Mouse (Mus musculus): ENCODE results near the gene Sun2. TPM values are rescaled to one million over a fixed set of nuclear protein-coding genes. Genes with fewer than 3 reads are reported as not detected.

Gene Sun2
- polyA plus RNA-seq, 1 experiment, result 101 TPM

DNA sequence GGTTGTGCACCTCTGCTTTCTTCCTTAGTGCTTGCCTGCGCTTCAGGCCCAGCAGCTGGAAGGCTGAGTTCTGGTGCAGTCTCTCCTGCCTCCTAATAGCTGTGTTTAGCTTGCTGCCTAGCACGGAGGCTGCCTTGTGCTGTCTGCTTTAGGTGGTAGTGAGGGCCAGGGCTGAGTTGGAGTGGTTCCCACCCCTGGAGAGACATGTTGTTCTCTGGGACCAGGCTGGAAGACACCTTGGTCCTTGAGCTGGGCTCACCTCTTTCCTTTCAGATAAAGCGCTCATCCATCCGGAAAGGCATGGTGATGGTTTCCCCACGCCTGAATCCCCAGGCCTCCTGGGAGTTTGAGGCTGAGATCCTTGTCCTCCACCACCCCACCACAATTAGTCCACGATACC, 25.6 kb downstream of the Sun2 start:
- no peak overlapping the region for H3K27ac ChIP-seq (ENCODE audit: insufficient read depth, low read length)
- peaks cover 62% of the 10 kb centered on the region for H3K36me3 ChIP-seq (ENCODE audit: control insufficient read depth, insufficient read depth, low read length)
- H3K27me3 ChIP-seq (ENCODE audit: control insufficient read depth, insufficient read depth, low read length), result no peaks in the 10 kb centered on the region
- WGBS, result 97% methylated on average over 6 of the region's 6 CpGs
- no peaks in the 10 kb centered on the region for H3K4me1 ChIP-seq (ENCODE audit: control insufficient read depth, insufficient read depth, insufficient read length)
- no peak overlapping the region for H3K4me3 ChIP-seq (ENCODE audit: extremely low read depth, insufficient read depth, insufficient read length)
- TF ChIP-seq POLR2A (IDR thresholded peaks at IDR 0.05; ENCODE audit: low read depth, low read length), result no peak
- no peak for DNase-seq (ENCODE audit: low read depth in 1 of 2, low spot score in 2 of 2)

GRCm38 (mm10) chr15:79715646-79716045, 26.7 kb downstream of the Sun2 start:
- peaks cover 65% of the 10 kb centered on the region for H3K36me3 ChIP-seq (ENCODE audit: control insufficient read depth, insufficient read depth, low read length)
- no peak overlapping the region for H3K4me3 ChIP-seq (ENCODE audit: extremely low read depth, insufficient read depth, insufficient read length)
- no peaks in the 10 kb centered on the region for H3K4me1 ChIP-seq (ENCODE audit: control insufficient read depth, insufficient read depth, insufficient read length)
- 94% methylated on average over 7 of the region's 7 CpGs for WGBS
- TF ChIP-seq CTCF (IDR thresholded peaks at IDR 0.05; ENCODE audit: extremely low read depth, insufficient read depth, insufficient read length, insufficient replicate concordance) (no peak), POLR2A (IDR thresholded peaks at IDR 0.05; ENCODE audit: low read depth, low read length) (no peak)
- H3K27me3 ChIP-seq (ENCODE audit: control insufficient read depth, insufficient read depth, low read length), result no peaks in the 10 kb centered on the region
- no peak for DNase-seq (ENCODE audit: low read depth in 1 of 2, low spot score in 2 of 2)
- H3K27ac ChIP-seq (ENCODE audit: insufficient read depth, low read length), result no peak overlapping the region

DNA sequence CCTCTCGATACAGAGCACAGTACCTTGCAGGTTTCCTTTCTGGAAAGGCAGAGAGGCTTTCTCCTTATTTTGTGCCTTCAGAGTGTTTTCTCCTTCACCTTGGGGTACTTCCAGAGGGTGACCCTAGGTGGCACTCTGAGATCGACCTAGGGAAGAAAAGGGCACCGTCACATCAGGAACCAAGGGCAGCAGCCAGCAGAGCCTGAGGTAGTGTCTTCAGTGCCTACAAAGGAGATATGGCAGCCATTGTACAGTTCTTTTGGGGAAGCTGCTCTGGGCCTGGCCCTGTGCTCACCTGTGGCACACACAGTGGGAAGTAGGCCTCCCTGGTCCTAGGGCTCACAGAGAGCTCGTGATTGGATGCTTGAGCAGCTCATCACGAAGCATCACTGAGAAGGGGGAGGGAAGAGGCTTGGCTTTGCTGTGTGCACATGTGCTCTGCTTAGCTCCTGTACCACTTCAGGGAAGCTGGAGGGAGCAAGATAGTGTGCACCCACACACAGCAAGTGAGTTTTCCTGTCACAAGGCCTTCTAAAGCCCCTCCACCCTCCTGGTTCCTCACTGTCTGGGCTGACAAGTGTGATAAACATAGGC, 34.0 kb downstream of the Sun2 start:
- Histone ChIP-seq H3K4me3 (ENCODE audit: extremely low read depth, insufficient read depth, insufficient read length) (no peak overlapping the region), H3K27me3 (ENCODE audit: control insufficient read depth, insufficient read depth, low read length) (no peaks in the 10 kb centered on the region), H3K27ac (ENCODE audit: insufficient read depth, low read length) (no peak overlapping the region), H3K36me3 (ENCODE audit: control insufficient read depth, insufficient read depth, low read length) (peaks cover 40% of the 10 kb centered on the region), H3K4me1 (ENCODE audit: control insufficient read depth, insufficient read depth, insufficient read length) (no peaks in the 10 kb centered on the region)
- no peak for DNase-seq (ENCODE audit: low read depth in 1 of 2, low spot score in 2 of 2)
- WGBS, result 90% methylated on average over 5 of the region's 5 CpGs
- TF ChIP-seq CTCF (IDR thresholded peaks at IDR 0.05; ENCODE audit: extremely low read depth, insufficient read depth, insufficient read length, insufficient replicate concordance) (no peak), POLR2A (IDR thresholded peaks at IDR 0.05; ENCODE audit: low read depth, low read length) (no peak)

DNA sequence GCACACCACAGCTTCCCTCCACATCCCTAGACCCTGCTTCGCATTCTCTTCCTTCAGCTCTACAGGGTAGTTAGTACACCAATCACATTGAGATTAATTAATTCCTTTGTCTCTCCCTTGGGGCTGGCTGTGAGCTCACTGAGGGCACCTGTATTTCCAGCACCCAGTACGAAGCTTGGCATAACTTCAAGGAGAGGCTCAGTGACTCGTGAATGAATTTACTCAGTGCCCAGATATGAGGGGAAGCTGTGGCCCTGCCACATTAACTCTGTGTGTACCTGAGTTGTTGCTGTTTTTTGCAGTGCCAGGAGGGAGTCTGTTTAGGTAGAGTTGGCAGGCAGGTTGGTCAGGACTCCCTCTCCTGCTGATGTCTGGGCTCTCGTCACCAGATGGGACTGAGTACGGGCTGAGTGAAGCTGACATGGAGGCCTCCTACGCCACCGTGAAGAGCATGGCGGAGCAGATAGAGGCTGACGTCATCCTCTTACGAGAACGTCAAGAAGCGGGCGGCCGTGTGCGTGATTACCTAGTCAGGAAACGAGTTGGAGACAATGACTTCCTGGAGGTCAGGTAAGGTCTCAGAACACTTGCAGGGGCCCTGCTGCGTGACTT, 35.6 kb downstream of the Sun2 start:
- H3K4me1 ChIP-seq (ENCODE audit: control insufficient read depth, insufficient read depth, insufficient read length), result no peaks in the 10 kb centered on the region
- TF ChIP-seq POLR2A (IDR thresholded peaks at IDR 0.05; ENCODE audit: low read depth, low read length) (no peak), CTCF (IDR thresholded peaks at IDR 0.05; ENCODE audit: extremely low read depth, insufficient read depth, insufficient read length, insufficient replicate concordance) (no peak)
- no peaks in the 10 kb centered on the region for H3K27me3 ChIP-seq (ENCODE audit: control insufficient read depth, insufficient read depth, low read length)
- peaks cover 29% of the 10 kb centered on the region for H3K36me3 ChIP-seq (ENCODE audit: control insufficient read depth, insufficient read depth, low read length)
- no peak for DNase-seq (ENCODE audit: low read depth in 1 of 2, low spot score in 2 of 2)
- H3K4me3 ChIP-seq (ENCODE audit: extremely low read depth, insufficient read depth, insufficient read length), result no peak overlapping the region
- WGBS, result 90% methylated on average over 17 of the region's 17 CpGs
- H3K27ac ChIP-seq (ENCODE audit: insufficient read depth, low read length), result no peak overlapping the region

DNA sequence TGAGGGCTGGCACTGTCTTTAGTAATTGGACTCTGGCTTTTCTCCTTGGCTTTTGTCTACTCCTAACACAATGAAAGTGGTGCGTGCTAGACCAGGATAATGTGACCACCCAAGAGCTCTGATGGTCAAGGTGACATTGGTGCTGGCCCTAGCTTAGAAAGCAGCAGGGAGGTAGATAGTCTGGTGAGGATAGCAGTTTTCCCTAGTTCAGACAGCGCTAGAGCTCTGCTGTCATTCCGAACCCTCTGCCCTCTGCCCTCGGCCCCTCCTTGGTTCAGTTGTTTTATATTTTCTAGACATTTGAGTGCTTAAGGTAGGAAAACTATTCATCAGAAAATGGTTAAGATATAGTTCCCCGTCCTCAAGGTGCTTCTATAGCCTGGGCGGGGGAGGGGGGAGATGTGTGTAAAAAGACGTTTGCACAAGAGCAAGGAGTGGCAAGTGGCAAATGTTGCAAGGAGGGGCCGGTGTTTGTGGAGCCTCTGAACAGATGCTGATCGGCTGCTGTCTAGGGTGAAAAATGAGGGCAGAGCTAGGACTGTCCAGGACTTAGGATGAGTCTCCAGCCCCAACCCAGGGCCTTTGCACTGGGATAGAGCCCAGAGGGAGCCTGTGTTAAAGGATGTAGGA, 44.7 kb downstream of the Sun2 start:
- no peak overlapping the region for H3K4me3 ChIP-seq (ENCODE audit: extremely low read depth, insufficient read depth, insufficient read length)
- no peaks in the 10 kb centered on the region for H3K27me3 ChIP-seq (ENCODE audit: control insufficient read depth, insufficient read depth, low read length)
- peaks cover 6% of the 10 kb centered on the region for H3K36me3 ChIP-seq (ENCODE audit: control insufficient read depth, insufficient read depth, low read length)
- H3K27ac ChIP-seq (ENCODE audit: insufficient read depth, low read length), result no peak overlapping the region
- TF ChIP-seq POLR2A (IDR thresholded peaks at IDR 0.05; ENCODE audit: low read depth, low read length) (no peak), CTCF (IDR thresholded peaks at IDR 0.05; ENCODE audit: extremely low read depth, insufficient read depth, insufficient read length, insufficient replicate concordance) (no peak)
- 88% methylated on average over 9 of the region's 9 CpGs for WGBS
- no peak for DNase-seq (ENCODE audit: low read depth in 1 of 2, low spot score in 2 of 2)
- H3K4me1 ChIP-seq (ENCODE audit: control insufficient read depth, insufficient read depth, insufficient read length), result peaks cover 9% of the 10 kb centered on the region; the same call in 1 of the 2 replicates

DNA sequence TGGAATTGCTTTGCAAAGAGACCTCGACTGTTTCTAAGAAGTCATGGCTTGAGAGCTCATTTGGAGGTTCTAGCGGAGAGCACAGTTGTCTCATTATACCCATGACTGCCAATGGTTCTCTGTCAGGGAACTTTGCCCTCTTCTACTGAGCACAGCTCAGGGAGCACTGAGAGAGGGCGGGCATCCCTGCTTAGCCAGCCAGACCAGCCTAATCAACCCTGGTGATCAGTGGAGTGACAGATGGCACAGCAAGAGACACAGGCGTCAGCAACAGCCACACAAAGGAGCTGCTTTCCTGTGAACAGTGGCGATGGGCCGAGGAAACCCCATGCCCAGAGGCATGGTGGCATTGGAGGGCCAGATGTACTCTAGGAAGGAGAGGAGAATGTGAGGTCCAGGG, 45.3 kb downstream of the Sun2 start:
- WGBS, result 89% methylated on average over 6 of the region's 6 CpGs
- peaks cover 9% of the 10 kb centered on the region; the same call in 1 of the 2 replicates for H3K4me1 ChIP-seq (ENCODE audit: control insufficient read depth, insufficient read depth, insufficient read length)

GRCm38 (mm10) chr15:79696508-79696907, 45.8 kb downstream of the Sun2 start:
- H3K27ac ChIP-seq (ENCODE audit: insufficient read depth, low read length), result no peak overlapping the region
- H3K27me3 ChIP-seq (ENCODE audit: control insufficient read depth, insufficient read depth, low read length), result no peaks in the 10 kb centered on the region
- TF ChIP-seq CTCF (IDR thresholded peaks at IDR 0.05; ENCODE audit: extremely low read depth, insufficient read depth, insufficient read length, insufficient replicate concordance) (no peak), POLR2A (IDR thresholded peaks at IDR 0.05; ENCODE audit: low read depth, low read length) (no peak)
- WGBS, result 95% methylated on average over 2 of the region's 2 CpGs
- no peak for DNase-seq (ENCODE audit: low read depth in 1 of 2, low spot score in 2 of 2)
- H3K4me3 ChIP-seq (ENCODE audit: extremely low read depth, insufficient read depth, insufficient read length), result no peak overlapping the region
- peaks cover 6% of the 10 kb centered on the region for H3K36me3 ChIP-seq (ENCODE audit: control insufficient read depth, insufficient read depth, low read length)
- peaks cover 11% of the 10 kb centered on the region; the same call in 1 of the 2 replicates for H3K4me1 ChIP-seq (ENCODE audit: control insufficient read depth, insufficient read depth, insufficient read length)

More for the DNA sequence above, 45.3 kb downstream of the Sun2 start:
- Histone ChIP-seq H3K27ac (ENCODE audit: insufficient read depth, low read length) (no peak overlapping the region), H3K27me3 (ENCODE audit: control insufficient read depth, insufficient read depth, low read length) (no peaks in the 10 kb centered on the region), H3K4me3 (ENCODE audit: extremely low read depth, insufficient read depth, insufficient read length) (no peak overlapping the region), H3K36me3 (ENCODE audit: control insufficient read depth, insufficient read depth, low read length) (peaks cover 6% of the 10 kb centered on the region)
- TF ChIP-seq POLR2A (IDR thresholded peaks at IDR 0.05; ENCODE audit: low read depth, low read length), result no peak
- DNase-seq (ENCODE audit: low read depth in 1 of 2, low spot score in 2 of 2), result no peak
